Mouse (Mus musculus): ENCODE measurements around the gene Pcbp4. TPM values are rescaled to one million over a fixed set of nuclear protein-coding genes. Genes with fewer than 3 reads are reported as not detected.
A peak's percentile ranks its signal among the peaks of the same experiment; 100 is the strongest.

The Pcbp4 gene
- polyA plus RNA-seq, 1 experiment from 2014 or later, result 16.8 TPM

DNA sequence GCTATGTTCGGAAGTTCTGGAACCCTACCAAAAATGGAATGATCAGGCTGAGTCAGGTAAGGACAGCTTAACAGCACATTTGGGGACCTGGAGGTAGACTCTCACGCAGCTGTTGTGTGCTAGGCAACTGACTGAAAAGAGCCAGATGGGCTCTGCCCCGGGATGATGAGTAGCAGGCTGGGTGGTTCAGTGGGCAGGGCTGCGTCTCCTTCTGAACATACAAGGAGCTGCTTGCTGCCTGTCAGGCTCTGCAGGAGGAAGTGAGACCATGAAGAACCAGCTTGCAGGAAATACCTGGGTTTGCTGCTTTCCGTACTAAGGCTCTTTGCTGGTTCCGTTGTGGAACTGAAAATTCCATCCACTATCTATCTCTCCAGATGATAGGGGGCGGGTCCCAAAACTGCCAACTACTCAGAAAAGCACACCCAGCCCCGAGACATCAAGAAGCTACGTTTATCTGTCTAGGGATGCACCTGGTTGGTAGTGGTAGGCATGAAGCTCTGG is 41.9 kb upstream of the Pcbp4 start:
- no peak overlapping the region for H3K9ac ChIP-seq (ENCODE audit: low read length)
- 53% methylated on average over 9 of the region's 9 CpGs for WGBS
- H3K27me3 ChIP-seq (ENCODE audit: control insufficient read depth, insufficient read depth, low read length), result no peaks in the 10 kb centered on the region
- H3K4me2 ChIP-seq (replicated peaks; ENCODE audit: low read depth), result no peak overlapping the region
- H3K36me3 ChIP-seq (ENCODE audit: control insufficient read depth, insufficient read depth, low read length), result no peaks in the 10 kb centered on the region
- no peaks in the 10 kb centered on the region for H3K9me3 ChIP-seq (ENCODE audit: control insufficient read depth, low read length)
- ATAC-seq (ENCODE audit: low FRiP score, low TSS enrichment) (0 out of 2 replicates have a peak, but pooled peaks have one; percentile 11), DNase-seq (ENCODE audit: low spot score) (no peak)
- H3K4me1 ChIP-seq (replicated peaks; ENCODE audit: control insufficient read depth, insufficient read depth), result 0 out of 2 replicates have a peak, but pooled peaks cover 3% of the 10 kb centered on the region
- H3K27ac ChIP-seq (replicated peaks), result no peak overlapping the region
- TF ChIP-seq EP300 (optimal IDR thresholded peaks at IDR 0.05) (no peak), CTCF (IDR thresholded peaks at IDR 0.05; ENCODE audit: low read depth) (no peak)
- H3K4me3 ChIP-seq (ENCODE audit: low read depth, low read length), result no peak overlapping the region

DNA sequence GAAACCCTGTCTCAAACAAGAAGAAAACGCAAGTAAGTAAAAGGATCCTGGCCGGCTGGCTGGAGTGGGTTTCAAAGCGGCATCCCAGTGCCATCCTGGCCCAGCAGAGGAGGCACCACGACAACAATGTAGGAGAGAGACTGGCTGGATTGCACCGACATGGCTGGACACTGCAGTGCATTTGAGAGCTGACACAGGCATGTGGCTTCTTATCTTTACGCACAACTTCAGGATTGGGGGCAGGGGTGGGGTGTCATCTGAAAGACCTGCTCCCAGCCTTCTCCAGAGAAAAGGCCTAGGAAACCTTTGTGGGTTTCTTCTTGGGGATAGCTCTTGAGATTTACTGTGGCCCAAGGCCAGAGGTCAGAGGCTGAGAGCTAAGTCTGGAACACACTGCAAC is 41.4 kb upstream of the Pcbp4 start:
- Histone ChIP-seq H3K4me3 (ENCODE audit: low read depth, low read length) (no peak overlapping the region), H3K27ac (replicated peaks) (no peak overlapping the region), H3K27me3 (ENCODE audit: control insufficient read depth, insufficient read depth, low read length) (no peaks in the 10 kb centered on the region), H3K9me3 (ENCODE audit: control insufficient read depth, low read length) (no peaks in the 10 kb centered on the region), H3K9ac (ENCODE audit: low read length) (no peak overlapping the region), H3K4me1 (replicated peaks; ENCODE audit: control insufficient read depth, insufficient read depth) (no peaks in the 10 kb centered on the region), H3K36me3 (ENCODE audit: control insufficient read depth, insufficient read depth, low read length) (no peaks in the 10 kb centered on the region), H3K4me2 (replicated peaks; ENCODE audit: low read depth) (no peak overlapping the region)
- 73% methylated on average over 6 of the region's 6 CpGs for WGBS
- no peak for TF ChIP-seq CTCF (IDR thresholded peaks at IDR 0.05; ENCODE audit: low read depth)
- TF ChIP-seq EP300 (optimal IDR thresholded peaks at IDR 0.05), result no peak
- no peak for ATAC-seq (ENCODE audit: low FRiP score, low TSS enrichment)
- DNase-seq (ENCODE audit: low spot score), result no peak

DNA sequence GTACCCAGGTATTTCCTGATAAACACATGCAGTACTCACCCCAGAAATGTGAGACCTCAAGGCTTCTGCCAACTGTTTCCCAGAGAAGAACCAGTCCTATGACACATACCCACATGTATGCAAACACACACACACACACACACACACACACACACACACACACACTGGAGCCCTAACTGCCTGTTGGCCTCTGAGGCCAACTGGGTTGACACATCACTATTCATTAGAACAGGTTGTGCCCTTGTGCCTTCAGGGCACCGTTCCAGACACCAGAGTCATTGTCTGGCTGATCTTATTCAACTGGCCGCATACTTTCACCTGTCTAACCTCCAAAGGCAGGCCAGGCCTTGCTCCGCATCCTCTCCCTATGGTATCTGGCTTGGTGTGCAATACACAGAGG is 40.9 kb upstream of the Pcbp4 start:
- Histone ChIP-seq H3K9me3 (ENCODE audit: control insufficient read depth, low read length) (no peaks in the 10 kb centered on the region), H3K27ac (replicated peaks) (no peak overlapping the region), H3K27me3 (ENCODE audit: control insufficient read depth, insufficient read depth, low read length) (no peaks in the 10 kb centered on the region), H3K4me3 (ENCODE audit: low read depth, low read length) (no peak overlapping the region), H3K9ac (ENCODE audit: low read length) (no peak overlapping the region), H3K4me2 (replicated peaks; ENCODE audit: low read depth) (no peak overlapping the region), H3K4me1 (replicated peaks; ENCODE audit: control insufficient read depth, insufficient read depth) (no peaks in the 10 kb centered on the region), H3K36me3 (ENCODE audit: control insufficient read depth, insufficient read depth, low read length) (no peaks in the 10 kb centered on the region)
- TF ChIP-seq CTCF (IDR thresholded peaks at IDR 0.05; ENCODE audit: low read depth), result no peak
- no peak for TF ChIP-seq EP300 (optimal IDR thresholded peaks at IDR 0.05)
- DNase-seq (ENCODE audit: low spot score) (no peak), ATAC-seq (ENCODE audit: low FRiP score, low TSS enrichment) (no peak)
- 66% methylated on average over 3 of the region's 3 CpGs for WGBS

DNA sequence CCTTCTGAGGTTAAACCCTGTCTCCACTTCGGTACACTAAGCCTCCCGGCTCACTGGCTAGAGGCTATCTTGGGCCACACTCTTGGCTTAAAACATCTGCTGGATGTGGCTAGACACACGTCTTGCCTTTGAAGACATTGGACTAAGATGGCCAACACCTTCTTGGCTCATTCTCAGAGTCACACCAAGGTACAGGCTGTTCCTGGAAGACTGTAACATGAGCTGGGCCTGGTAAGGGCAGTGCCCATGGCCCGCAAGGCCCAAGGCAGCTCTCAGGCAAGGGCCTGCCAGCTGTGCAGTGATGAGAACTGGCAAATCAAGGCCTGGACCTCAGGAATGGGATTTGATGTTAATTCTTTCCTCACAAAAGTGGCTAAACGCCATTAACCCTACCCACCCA is 39.5 kb upstream of the Pcbp4 start:
- Histone ChIP-seq H3K27me3 (ENCODE audit: control insufficient read depth, insufficient read depth, low read length) (no peaks in the 10 kb centered on the region), H3K4me1 (replicated peaks; ENCODE audit: control insufficient read depth, insufficient read depth) (0 out of 2 replicates have a peak, but pooled peaks cover 2% of the 10 kb centered on the region), H3K4me2 (replicated peaks; ENCODE audit: low read depth) (no peak overlapping the region), H3K27ac (replicated peaks) (no peak overlapping the region), H3K9me3 (ENCODE audit: control insufficient read depth, low read length) (no peaks in the 10 kb centered on the region), H3K36me3 (ENCODE audit: control insufficient read depth, insufficient read depth, low read length) (no peaks in the 10 kb centered on the region), H3K9ac (ENCODE audit: low read length) (no peak overlapping the region), H3K4me3 (ENCODE audit: low read depth, low read length) (no peak overlapping the region)
- no peak for TF ChIP-seq EP300 (optimal IDR thresholded peaks at IDR 0.05)
- TF ChIP-seq CTCF (IDR thresholded peaks at IDR 0.05; ENCODE audit: low read depth), result no peak
- DNase-seq (ENCODE audit: low spot score), result no peak
- no peak for ATAC-seq (ENCODE audit: low FRiP score, low TSS enrichment)
- 78% methylated on average over 5 of the region's 5 CpGs for WGBS

DNA sequence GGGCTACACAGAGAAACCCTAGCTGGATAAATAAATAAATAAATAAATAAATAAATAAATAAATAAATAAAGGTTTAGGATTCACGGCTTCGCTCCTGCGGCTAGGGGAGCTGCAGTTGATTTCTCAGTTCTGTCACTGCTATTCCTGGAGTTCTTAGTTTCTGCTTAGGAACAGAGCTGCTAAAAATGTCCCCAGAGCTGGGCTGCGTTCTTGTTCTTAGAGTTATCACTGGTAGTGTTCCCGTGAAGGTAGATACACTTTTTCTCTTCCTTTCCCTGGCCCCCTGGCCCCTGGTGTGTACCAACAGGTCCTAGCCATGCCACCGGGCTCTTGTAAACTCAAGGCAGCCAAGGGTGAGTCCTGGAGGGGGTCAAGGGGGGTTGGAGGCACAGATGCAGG is 36.3 kb upstream of the Pcbp4 start:
- DNase-seq (ENCODE audit: low spot score) (no peak), ATAC-seq (ENCODE audit: low FRiP score, low TSS enrichment) (no peak)
- no peak overlapping the region for H3K9ac ChIP-seq (ENCODE audit: low read length)
- no peak overlapping the region for H3K4me3 ChIP-seq (ENCODE audit: low read depth, low read length)
- no peaks in the 10 kb centered on the region for H3K9me3 ChIP-seq (ENCODE audit: control insufficient read depth, low read length)
- TF ChIP-seq EP300 (optimal IDR thresholded peaks at IDR 0.05) (no peak), CTCF (IDR thresholded peaks at IDR 0.05; ENCODE audit: low read depth) (no peak)
- WGBS, result 89% methylated on average over 6 of the region's 6 CpGs
- no peaks in the 10 kb centered on the region for H3K27me3 ChIP-seq (ENCODE audit: control insufficient read depth, insufficient read depth, low read length)
- no peak overlapping the region for H3K4me2 ChIP-seq (replicated peaks; ENCODE audit: low read depth)
- H3K4me1 ChIP-seq (replicated peaks; ENCODE audit: control insufficient read depth, insufficient read depth), result 0 out of 2 replicates have a peak, but pooled peaks cover 2% of the 10 kb centered on the region
- no peaks in the 10 kb centered on the region for H3K36me3 ChIP-seq (ENCODE audit: control insufficient read depth, insufficient read depth, low read length)
- no peak overlapping the region for H3K27ac ChIP-seq (replicated peaks)

DNA sequence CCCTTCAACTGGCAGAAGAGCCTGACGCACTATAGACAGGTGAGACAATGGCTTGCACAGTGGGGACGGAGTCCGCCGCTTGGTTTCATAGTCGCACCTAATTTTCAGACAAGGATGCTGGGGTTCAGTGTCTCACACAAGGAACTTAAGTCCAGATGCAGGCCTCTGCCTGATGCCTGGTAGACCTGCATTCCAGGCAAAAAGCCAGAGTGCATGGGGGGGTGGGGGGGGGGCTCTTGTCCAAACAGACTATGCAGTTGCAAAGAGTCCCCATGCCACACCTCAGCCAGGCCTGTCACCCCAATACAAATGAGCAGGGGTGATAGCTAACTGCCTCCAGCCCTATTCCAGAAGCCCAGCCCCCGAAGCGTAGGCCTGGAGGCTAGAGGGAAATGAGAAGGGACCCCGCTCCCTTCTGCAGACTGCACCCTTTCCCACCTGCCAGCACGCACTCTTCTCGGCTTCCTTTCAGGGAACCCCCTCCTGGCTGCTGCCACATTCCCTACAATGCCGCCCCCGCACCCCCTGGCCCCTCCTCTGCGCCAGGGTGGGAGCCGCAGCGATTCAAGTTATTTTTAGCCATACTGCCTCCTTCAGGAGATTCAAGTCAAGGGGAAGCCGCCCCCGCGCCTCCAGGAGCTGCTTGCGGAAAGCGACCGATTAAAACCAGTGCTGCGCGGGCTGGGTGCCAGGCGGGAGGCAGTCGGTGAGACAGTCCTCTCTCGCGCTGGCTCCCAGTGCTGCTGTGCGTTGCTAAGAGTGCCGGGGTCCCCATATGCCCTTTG is 35.1 kb upstream of the Pcbp4 start:
- Histone ChIP-seq H3K27ac (replicated peaks) (no peak overlapping the region), H3K4me1 (replicated peaks; ENCODE audit: control insufficient read depth, insufficient read depth) (0 out of 2 replicates have a peak, but pooled peaks cover 2% of the 10 kb centered on the region), H3K27me3 (ENCODE audit: control insufficient read depth, insufficient read depth, low read length) (no peaks in the 10 kb centered on the region), H3K9me3 (ENCODE audit: control insufficient read depth, low read length) (no peaks in the 10 kb centered on the region), H3K36me3 (ENCODE audit: control insufficient read depth, insufficient read depth, low read length) (no peaks in the 10 kb centered on the region), H3K4me2 (replicated peaks; ENCODE audit: low read depth) (peak overlapping the region; percentile 59), H3K9ac (ENCODE audit: low read length) (peak overlapping the region; percentile 51), H3K4me3 (ENCODE audit: low read depth, low read length) (peak overlapping the region; percentile 20)
- ATAC-seq (ENCODE audit: low FRiP score, low TSS enrichment), result peak; percentile 68
- peak; percentile 81 for DNase-seq (ENCODE audit: low spot score)
- WGBS, result 13% methylated on average over 29 of the region's 29 CpGs
- TF ChIP-seq EP300 (optimal IDR thresholded peaks at IDR 0.05), result no peak
- peak; percentile 63 for TF ChIP-seq CTCF (IDR thresholded peaks at IDR 0.05; ENCODE audit: low read depth)
